Mouse (Mus musculus) bone marrow macrophage, adult 2 months (primary cell): ENCODE data around the gene Foxo6.

Experiments
- CTCF ChIP-seq: IDR thresholded peaks from 2 replicates; pipeline ENCODE4 v1.5.1; 2012; ENCODE audit warnings: low read depth, mild to moderate bottlenecking, low read length, moderate library complexity
- POLR2A ChIP-seq: IDR thresholded peaks from 2 replicates; pipeline ENCODE4 v1.6.1; 2012; ENCODE audit warnings: mild to moderate bottlenecking, low read depth, low read length, borderline replicate concordance

DNA sequence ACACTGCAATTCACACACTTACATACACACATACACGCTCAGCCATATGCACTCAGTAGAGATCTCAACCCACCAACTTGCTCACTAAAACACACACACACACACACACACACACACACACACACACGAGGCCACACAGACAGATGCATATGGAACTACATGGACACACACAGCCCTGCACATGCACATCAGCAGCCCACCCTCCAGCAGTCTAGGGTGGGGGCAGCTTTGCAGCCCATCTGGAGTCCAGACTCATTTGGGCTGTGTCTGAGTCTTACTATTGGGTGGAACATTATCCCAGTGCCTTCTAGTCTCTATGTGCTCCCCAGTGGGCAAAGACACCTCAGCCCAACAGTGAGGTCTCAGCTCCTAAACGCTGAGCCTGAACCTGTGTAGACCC is 23.0 kb downstream of the Foxo6 start:
- TF ChIP-seq POLR2A (no peak), CTCF (no peak)
